Mouse (Mus musculus): ENCODE measurements around the gene Crtc3.

The Crtc3 gene

DNA sequence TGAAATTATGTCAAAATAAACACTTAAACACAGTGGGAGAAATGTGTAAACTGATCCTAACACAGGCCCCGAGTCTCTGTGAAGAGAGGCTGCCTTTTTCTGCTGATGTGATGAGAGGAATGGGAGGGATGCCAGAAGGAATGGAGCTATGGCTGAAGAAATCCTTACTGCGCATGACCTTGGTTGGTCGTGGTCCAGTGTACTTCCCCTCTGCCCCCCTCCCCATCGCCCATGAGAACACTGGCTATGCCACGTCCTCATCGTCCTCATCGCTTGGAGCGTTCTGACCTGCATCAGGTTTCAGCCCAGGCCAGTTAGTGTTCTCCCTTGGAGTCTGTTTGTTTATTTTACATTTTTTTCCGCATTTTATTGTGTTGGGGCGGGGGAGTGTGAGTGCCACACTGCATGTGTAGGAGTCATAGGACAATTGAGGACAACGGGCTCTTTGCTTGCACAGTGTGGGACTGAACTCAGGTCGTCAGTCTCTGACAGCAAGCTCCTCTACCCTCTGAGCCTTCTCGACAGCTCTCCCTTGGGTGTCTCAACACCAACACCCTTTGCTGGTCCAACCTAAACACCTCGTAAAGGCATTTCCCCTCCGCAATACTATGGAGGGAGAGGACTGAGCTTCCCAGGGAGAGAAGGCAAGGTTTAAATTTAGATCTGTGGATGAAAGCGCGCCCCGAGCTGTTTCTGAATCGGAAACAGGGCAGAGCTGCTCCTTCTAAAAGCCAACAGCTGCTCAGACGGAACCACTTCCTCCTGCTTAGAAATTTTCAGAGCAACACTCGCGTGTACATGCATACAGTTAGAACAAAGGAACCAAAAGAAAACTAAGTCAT is 134.3 kb downstream of the Crtc3 start:
- no peak for DNase-seq (ENCODE audit: low spot score in 2 of 2)

DNA sequence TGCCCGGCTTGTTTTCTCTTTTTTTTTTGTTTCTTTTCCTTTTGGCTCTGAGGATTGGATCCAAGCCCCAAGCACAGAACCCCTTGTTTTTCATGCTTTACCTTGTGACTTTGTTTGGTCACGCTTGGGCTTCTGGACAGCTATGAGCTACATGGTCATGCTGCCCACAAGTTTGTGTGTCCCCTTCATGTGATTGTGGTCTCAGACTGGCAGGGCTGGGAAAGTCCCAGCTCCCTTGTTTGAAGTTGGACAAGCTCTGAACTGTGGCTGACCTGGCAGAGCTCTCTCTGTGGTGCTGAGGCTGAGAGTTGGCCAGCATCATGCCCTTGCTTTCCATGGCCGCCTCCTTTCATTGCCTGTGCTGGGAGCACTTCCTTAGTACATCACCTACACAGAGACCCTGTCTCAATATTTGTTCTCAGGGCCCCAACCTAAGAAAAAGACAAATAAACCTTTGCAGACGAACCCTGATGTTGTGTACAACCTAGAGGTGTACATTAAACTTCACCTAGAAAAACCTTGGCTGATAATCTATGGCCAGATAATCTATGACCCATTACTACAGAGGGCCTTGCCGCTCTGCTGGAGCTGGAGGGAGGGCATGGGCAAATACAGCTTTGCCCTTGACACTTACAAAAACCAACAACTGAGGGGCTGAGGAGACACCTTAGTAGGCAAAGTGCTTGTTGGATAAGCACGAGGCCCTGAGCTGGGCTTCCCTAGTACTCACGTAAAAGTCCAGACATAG is 140.0 kb downstream of the Crtc3 start:
- DNase-seq (ENCODE audit: low spot score in 2 of 2), result no peak

DNA sequence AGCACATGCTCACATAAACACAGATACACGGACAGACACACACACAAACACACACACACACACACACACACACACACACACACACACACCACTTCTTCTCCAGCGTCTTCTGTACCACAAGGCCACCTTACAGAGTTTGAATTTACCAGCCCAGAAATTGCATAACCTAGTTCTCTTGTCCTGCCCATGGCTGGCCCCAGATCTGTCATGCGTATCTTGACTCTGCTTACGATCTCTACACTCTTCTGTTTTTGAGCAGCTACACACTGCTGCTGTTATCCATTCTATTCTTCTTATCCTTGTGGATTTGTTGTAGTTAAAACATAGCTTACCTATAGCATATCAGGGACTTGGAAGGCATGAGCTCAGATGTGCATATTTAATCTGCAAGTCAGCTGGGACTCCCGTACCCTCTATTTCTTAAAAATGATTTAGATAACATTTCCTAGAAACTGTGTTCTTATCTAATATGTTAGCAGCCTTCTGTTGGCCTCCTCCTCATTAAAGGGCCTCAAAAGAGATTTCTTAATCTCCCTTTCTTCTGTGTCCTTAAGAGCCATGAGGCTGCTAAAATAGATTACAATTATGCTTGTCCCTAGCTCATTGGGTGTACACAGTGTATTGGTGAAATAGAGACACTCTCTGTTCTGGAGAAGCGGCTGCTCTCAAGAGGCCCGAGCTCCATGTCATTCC is 146.4 kb downstream of the Crtc3 start:
- DNase-seq (ENCODE audit: low spot score in 2 of 2), result no peak

- DNase-seq (ENCODE audit: low spot score in 2 of 2), result no peak
Observed at GRCm38 (mm10) chr7:80539581-80539980, 149.1 kb downstream of the Crtc3 start.
